Mouse (Mus musculus) ES-Bruce4 (cell line): ENCODE results near the gene Eef1a1.

ENCODE experiments used
- CTCF ChIP-seq: IDR thresholded peaks from one replicate; pipeline ENCODE4 v1.8.1; 2011; ENCODE audit warnings: low read depth, low read length
- EP300 ChIP-seq: IDR thresholded peaks from 2 replicates; pipeline ENCODE4 v1.6.1; 2011; ENCODE audit warnings: low read depth, low read length; ENCODE audit not compliant: insufficient read depth

DNA sequence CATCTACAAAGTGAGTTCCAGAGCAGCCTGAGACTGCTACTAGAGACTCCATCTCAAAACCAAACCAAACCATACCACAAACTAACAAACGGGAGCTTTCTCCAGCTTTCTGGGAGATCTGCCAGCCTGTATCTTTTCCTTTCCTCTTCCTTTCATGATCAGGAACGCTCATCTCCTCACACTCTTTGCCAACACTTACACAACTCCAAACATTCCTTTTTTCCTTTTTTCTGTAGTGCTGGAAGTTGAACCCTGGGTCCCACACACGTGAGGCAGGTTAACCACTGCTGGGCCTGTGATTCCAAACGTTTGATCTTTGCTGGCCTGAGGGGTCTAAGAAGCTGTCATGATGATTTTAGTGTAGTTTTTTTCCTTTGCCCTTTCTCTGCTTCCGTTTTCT, 42.9 kb upstream of the Eef1a1 start:
- TF ChIP-seq EP300 (no peak), CTCF (no peak)
